Mouse (Mus musculus) limb, embryonic 13.5 days (tissue): ENCODE results near the gene Cops9. TPM values are rescaled to one million over a fixed set of nuclear protein-coding genes. Genes with fewer than 3 reads are reported as not detected.

ENCODE experiments used
- ATAC-seq: fragments of 200-750 bp; cut with Nextera tagmentation; 2 replicates; pipeline ENCODE4 v1.8.0; 2017; ENCODE audit warnings: low read depth, moderate number of reproducible peaks, moderate TSS enrichment; ENCODE audit not compliant: low FRiP score
- H3K27ac ChIP-seq: fragments of 300-500 bp; sonication (generic); 2 replicates; pipeline ENCODE4 v1.5.1; 2015; ENCODE audit warnings: inconsistent platforms, mild to moderate bottlenecking, moderate library complexity
- H3K27me3 ChIP-seq: fragments of 300-500 bp; sonication (generic); 2 replicates; pipeline ENCODE4 v1.6.1; 2015; ENCODE audit warnings: mild to moderate bottlenecking, inconsistent platforms
- H3K36me3 ChIP-seq: fragments of 300-500 bp; sonication (generic); 2 replicates; pipeline ENCODE4 v1.6.1; 2015; ENCODE audit warnings: inconsistent platforms, mild to moderate bottlenecking, moderate library complexity
- H3K4me1 ChIP-seq: fragments of 300-500 bp; sonication (generic); 2 replicates; pipeline ENCODE4 v1.6.1; 2015; ENCODE audit warnings: inconsistent platforms
- H3K4me2 ChIP-seq: fragments of 300-500 bp; sonication (generic); replicated peaks from 2 replicates; pipeline ENCODE4 v1.6.1; 2015; ENCODE audit warnings: inconsistent platforms, mild to moderate bottlenecking, moderate library complexity
- H3K4me3 ChIP-seq: fragments of 300-500 bp; sonication (generic); 2 replicates; pipeline ENCODE4 v1.5.1; 2015; ENCODE audit warnings: moderate library complexity, mild to moderate bottlenecking, inconsistent platforms
- H3K9ac ChIP-seq: fragments of 300-500 bp; sonication (generic); 2 replicates; pipeline ENCODE4 v1.6.1; 2015; ENCODE audit warnings: mild to moderate bottlenecking, inconsistent platforms
- H3K9me3 ChIP-seq: fragments of 300-500 bp; sonication (generic); 2 replicates; pipeline ENCODE4 v1.6.1; 2016; ENCODE audit warnings: inconsistent platforms
- WGBS: fragments of 180-500 bp; shearing (Covaris S2); methylation state at CpG from one replicate; pipeline ENCODE4 v1.1.7; 2015; 5-methylcytosine and 5-hydroxymethylcytosine counted together
- polyA plus RNA-seq: library from polyadenylated mRNA; unstranded; fragments of >200 nt; fragmentation: Nextera tagmentation; extraction: Ambion mirVana; gene quantifications from 2 replicates; pipeline ENCODE4 v1.2.1, GENCODE M21; 2015

The Cops9 gene
- 386 and 414 TPM in 2 replicates for polyA plus RNA-seq

DNA sequence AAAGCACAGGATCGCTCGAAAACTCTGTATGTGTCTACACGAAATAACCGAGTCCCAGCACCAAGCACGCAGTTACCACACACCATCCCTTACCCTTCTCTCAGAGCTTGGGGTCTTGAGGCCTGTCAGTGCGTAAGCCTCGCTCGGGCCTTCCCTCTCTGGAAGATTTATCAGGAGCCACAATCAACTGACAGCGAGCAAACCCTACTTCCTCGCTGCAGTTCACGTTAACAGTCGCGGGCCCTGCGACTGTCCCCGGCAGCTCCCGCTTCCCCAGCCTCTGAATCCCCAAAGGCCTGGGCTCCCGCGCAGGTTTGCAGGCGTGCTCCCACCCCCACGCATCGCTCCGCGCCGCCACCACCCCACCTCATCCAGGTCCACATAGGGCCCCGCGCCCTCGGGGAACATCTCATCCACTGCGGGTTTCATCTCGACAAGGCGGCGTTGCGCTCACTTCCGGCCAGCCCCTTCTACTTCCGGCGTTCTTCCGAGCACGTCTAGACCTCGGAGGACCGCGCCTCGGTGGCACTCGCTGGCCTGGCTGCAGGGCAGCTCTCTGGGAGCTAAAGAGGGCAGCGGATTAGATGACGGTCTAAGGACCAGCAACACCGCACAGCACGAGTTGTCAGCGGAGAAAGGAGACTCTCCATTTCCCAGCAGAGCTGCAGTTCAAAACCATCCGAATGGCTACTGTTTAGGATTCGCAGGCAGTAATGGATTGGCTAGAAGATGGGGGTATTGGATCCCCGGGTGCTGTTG is at the start of gene Cops9:
TSS of gene Cops9 (minus strand) at position 472 of the 759 bp plus-strand sequence.
- 0 out of 2 replicates have a peak, but pooled peaks cover 7% of the 10 kb centered on the region for H3K27me3 ChIP-seq
- H3K9me3 ChIP-seq, result no peaks in the 10 kb centered on the region
- WGBS, result 2% methylated on average over 50 of the region's 50 CpGs
- H3K4me3 ChIP-seq, result peak within 1 kb of the TSS; percentile 92
- peak within 1 kb of the TSS; percentile 96 for H3K9ac ChIP-seq
- H3K36me3 ChIP-seq, result peaks cover 24% of the 10 kb centered on the region
- ATAC-seq, result peak; percentile 92
- peaks cover 21% of the 10 kb centered on the region for H3K4me1 ChIP-seq
- H3K4me2 ChIP-seq, result peak within 1 kb of the TSS; percentile 98
- H3K27ac ChIP-seq, result peak within 1 kb of the TSS; percentile 33; the same call in 1 of the 2 replicates

DNA sequence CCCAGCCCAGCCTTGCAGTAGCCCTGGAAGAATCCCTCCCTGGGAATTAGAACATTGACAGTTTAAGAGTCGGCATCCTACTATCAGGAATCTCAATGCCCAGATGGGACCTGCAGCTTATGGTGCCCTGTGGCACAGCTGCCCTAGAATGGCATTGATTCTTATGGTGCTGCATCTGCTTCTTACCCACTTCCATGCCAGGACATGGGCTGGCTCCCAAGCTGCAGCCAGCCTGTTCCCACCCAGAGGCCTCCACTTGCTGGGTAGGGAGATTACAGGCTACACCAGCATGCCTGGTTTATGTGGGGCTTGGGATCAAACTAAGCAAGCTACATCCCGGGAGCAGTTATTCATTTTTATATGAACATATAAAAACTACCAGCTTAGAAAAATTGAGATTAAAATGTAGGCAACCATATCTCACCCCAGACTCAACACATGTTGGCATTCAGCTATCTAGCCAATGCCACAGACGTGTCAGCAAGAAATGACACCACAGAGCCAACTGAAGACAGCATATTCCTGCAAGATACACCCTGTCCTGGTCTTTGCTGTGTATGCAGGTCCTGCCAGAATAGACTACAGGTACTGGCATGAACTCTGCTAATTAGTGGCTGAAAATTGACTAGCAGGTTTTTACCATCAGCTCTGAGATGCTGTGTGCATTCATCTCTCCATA is 49.5 kb upstream of the Cops9 start:
- H3K27me3 ChIP-seq, result no peaks in the 10 kb centered on the region
- whole genome bisulfite sequencing, result 75% methylated on average over 3 of the region's 3 CpGs

DNA sequence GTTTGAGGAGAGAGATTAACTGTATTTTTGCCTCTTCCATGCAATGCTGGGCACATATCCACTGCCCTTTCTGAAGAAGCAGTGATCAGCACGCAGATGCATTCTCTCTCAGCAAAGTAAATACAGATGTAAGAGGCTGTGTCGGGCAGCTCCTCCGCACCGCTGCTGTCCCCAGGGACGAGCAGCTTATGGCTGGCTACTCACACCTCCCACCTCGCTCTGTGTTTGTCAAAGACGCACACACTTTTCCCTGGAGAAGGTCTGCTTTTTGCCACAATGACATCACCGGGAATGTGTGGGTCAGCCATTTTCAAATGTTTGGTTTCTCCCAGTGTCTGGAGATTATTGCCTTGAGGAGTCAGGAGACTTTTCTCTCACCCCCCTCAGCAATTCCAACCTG is 45.2 kb upstream of the Cops9 start:
- Histone ChIP-seq H3K9ac (no peak overlapping the region), H3K4me1 (peaks cover 15% of the 10 kb centered on the region), H3K36me3 (no peaks in the 10 kb centered on the region), H3K9me3 (no peaks in the 10 kb centered on the region), H3K4me2 (peak overlapping the region; percentile 38), H3K4me3 (no peak overlapping the region), H3K27me3 (no peaks in the 10 kb centered on the region), H3K27ac (no peak overlapping the region)
- no peak for ATAC-seq
- WGBS, result 15% methylated on average over 8 of the region's 8 CpGs

More for the DNA sequence above, 49.5 kb upstream of the Cops9 start:
- Histone ChIP-seq H3K36me3 (no peaks in the 10 kb centered on the region), H3K4me1 (peaks cover 8% of the 10 kb centered on the region), H3K27ac (no peak overlapping the region), H3K9me3 (no peaks in the 10 kb centered on the region), H3K4me2 (no peak overlapping the region), H3K9ac (no peak overlapping the region), H3K4me3 (no peak overlapping the region)
- ATAC-seq, result no peak

DNA sequence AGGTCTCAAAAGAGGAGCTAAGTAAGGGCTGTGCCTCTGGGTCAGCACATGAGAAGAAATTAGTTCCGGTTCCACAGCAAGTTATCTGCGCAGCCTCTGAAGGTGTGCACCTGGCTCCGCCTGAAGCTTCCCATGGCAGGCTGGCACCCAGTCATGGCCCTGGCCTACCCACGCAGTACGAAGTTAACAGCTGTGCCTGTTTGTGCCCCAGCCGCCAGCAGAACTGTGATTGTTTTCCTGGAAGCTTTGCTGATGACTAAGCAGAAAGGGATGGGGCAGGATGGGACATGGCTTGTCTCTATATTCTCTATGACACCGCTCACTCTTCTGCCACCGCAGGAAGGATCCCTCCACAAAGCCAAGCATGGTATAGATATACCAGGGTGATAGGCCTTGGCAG is 41.4 kb upstream of the Cops9 start:
- H3K9ac ChIP-seq, result no peak overlapping the region
- H3K4me1 ChIP-seq, result peaks cover 23% of the 10 kb centered on the region
- no peak overlapping the region for H3K27ac ChIP-seq
- ATAC-seq, result no peak
- H3K27me3 ChIP-seq, result peaks cover 6% of the 10 kb centered on the region
- no peaks in the 10 kb centered on the region for H3K36me3 ChIP-seq
- WGBS, result 93% methylated on average over 8 of the region's 8 CpGs
- no peaks in the 10 kb centered on the region for H3K9me3 ChIP-seq
- H3K4me2 ChIP-seq, result no peak overlapping the region
- H3K4me3 ChIP-seq, result no peak overlapping the region

DNA sequence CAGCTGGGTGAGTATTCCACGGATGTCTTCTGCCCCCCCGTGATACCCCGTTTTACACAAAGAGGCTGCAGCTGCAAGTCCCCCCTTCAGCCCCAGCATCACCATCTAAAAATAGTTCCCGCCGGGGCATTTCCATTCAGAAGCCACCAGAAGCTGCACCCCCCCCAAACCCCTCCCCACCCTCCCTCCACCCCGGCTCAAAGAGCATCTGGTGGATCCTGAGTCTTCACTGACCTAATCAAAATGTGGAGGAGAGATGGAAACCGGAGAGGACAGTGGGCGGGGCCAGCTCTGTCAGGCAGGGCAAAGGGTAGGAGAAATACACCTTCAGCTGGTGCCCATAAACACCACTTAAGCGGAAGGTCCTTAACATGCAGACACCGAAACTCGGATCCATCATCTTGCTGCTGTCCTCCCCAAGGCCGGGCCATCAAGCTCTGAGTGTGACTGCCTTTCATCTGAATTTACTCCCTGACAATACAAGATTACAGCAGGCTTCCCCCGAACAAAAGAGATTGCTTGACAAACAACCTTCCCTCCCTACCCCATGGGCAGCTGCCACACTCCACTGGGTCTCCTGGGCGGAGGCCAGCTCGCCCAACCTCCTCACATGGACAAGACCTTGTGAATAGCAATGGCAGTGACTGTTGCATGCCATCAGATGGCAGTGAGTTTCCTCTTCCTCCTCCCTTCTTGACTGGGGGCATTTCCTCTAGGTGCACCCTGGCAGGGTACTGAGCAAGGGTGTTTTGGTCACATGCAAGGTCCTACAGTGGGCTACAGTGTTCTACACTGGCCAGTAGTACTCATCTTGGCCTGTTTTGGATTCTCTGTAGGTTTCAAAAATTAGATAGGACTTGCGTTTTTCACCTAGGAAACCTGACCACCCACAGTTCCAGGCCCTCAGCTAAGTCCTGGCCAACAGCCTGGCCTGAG is 39.2 kb upstream of the Cops9 start:
- ATAC-seq, result 0 out of 2 replicates have a peak, but pooled peaks have one; percentile 51
- no peak overlapping the region for H3K27ac ChIP-seq
- no peaks in the 10 kb centered on the region for H3K36me3 ChIP-seq
- H3K4me1 ChIP-seq, result peaks cover 12% of the 10 kb centered on the region
- H3K27me3 ChIP-seq, result peaks cover 6% of the 10 kb centered on the region
- no peaks in the 10 kb centered on the region for H3K9me3 ChIP-seq
- H3K4me3 ChIP-seq, result no peak overlapping the region
- H3K4me2 ChIP-seq, result no peak overlapping the region
- no peak overlapping the region for H3K9ac ChIP-seq
- WGBS, result 30% methylated on average over 16 of the region's 16 CpGs

DNA sequence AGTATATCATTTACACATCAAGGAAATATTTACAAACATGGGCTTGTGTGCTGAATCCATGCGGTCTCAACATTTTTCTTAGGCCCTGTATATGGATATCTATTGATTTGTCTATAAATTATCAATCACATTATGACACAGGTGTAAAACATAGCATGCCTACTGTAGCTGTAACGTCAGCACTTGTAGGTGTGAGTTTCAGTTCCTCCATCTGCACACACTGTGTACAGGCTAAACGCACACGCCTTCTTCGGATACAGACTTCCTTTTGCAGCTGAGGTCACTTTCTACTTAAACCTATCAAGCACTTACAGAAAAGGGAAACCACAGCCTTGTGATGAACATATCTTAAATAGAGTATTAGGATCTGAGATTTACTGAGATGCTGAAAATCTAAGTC is 37.0 kb upstream of the Cops9 start:
- ATAC-seq, result no peak
- WGBS, result 83% methylated on average over 5 of the region's 5 CpGs

DNA sequence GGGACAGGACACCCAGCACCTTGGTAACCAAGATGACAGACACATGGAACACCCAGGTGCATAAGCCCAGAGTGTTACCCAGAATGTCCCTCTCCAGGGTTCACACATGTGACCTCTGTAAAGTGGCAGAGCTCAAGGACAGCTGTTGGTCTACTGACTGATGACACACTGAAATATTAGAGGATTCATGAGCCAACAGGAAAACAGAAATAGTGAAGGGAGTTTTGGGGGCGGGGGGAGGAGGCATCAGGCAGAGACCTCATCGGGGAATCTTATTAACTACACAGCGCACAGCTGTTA is 34.8 kb upstream of the Cops9 start:
- no peak overlapping the region for H3K27ac ChIP-seq
- no peak overlapping the region for H3K4me3 ChIP-seq
- H3K36me3 ChIP-seq, result no peaks in the 10 kb centered on the region
- 73% methylated on average over 3 of the region's 3 CpGs for WGBS
- peaks cover 6% of the 10 kb centered on the region for H3K27me3 ChIP-seq
- H3K9ac ChIP-seq, result no peak overlapping the region
- H3K4me1 ChIP-seq, result peaks cover 13% of the 10 kb centered on the region
- H3K9me3 ChIP-seq, result no peaks in the 10 kb centered on the region
- no peak overlapping the region for H3K4me2 ChIP-seq
- no peak for ATAC-seq

More for the DNA sequence above, 37.0 kb upstream of the Cops9 start:
- Histone ChIP-seq H3K9me3 (no peaks in the 10 kb centered on the region), H3K4me2 (no peak overlapping the region), H3K9ac (no peak overlapping the region), H3K36me3 (no peaks in the 10 kb centered on the region), H3K27ac (no peak overlapping the region), H3K4me1 (peaks cover 12% of the 10 kb centered on the region), H3K27me3 (peaks cover 6% of the 10 kb centered on the region), H3K4me3 (no peak overlapping the region)

DNA sequence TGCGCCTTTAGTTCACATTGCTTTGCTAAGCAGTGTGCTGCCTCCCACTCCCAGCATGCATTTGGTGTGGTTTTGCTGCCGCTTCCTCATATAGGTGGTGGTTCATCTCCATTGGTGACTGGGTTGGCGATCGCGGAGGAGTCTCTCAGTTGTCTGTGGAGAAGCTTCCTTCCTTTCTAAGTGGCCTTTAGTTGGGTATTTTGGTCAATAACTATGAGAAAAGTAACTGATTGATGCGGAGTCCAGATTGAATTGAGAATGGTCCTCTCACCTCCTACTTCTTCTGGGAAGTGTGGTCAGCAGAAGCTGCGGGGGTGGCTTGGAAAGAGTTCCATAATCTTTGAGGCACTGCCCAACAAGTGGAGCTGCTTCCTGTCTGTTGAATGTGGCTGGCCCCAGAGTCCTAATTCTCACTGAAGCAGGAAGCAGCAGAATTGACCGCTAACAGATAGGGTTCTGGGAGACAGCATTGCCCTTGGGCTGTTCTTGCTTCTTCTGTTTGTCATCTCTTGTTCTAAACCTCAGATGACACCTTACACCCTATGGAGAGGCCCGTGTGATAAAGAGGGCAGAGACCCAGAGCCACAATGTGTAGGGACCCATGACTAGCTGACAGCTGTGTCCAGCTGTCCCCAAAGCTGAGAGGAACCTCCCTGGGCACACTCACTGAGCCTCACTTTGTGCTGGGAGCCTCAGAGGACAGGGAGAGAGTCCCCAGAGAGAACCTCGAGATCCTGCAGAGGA is 34.3 kb upstream of the Cops9 start:
- no peak for ATAC-seq
- WGBS, result 80% methylated on average over 10 of the region's 10 CpGs
- H3K4me1 ChIP-seq, result peaks cover 13% of the 10 kb centered on the region

DNA sequence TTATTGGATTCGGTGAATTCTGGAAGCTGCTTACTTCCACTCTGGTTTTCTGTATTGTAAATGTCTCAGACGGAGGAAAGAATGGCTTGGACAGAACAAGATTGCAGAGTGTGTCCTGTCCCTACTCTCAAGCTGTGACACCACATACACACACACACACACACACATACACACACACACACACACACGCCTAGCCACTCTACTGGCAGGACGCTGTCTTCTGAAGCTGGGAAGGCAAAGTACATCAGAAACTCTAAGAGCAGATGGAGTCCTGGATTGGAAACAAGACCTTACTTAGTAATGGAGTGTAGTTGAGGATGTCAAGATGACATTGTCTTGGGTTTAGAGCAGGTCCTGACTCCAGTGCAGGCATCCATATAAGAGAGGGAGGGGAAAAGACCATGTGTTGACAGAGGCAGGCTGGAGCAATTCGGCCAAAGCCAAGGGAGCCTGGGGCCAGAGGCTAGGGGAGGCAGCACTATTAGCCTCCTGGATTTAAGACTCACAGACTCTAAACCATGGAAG is 31.5 kb upstream of the Cops9 start:
- H3K4me2 ChIP-seq, result no peak overlapping the region
- no peak overlapping the region for H3K27ac ChIP-seq
- no peak overlapping the region for H3K4me3 ChIP-seq
- H3K4me1 ChIP-seq, result peaks cover 5% of the 10 kb centered on the region
- peaks cover 6% of the 10 kb centered on the region; the same call in 1 of the 2 replicates for H3K9me3 ChIP-seq
- no peak overlapping the region for H3K9ac ChIP-seq
- H3K36me3 ChIP-seq, result no peaks in the 10 kb centered on the region
- 80% methylated on average over 5 of the region's 5 CpGs for WGBS
- H3K27me3 ChIP-seq, result no peaks in the 10 kb centered on the region
- ATAC-seq, result no peak

More for the DNA sequence above, 34.3 kb upstream of the Cops9 start:
- no peak overlapping the region for H3K9ac ChIP-seq
- H3K9me3 ChIP-seq, result no peaks in the 10 kb centered on the region
- peaks cover 6% of the 10 kb centered on the region for H3K27me3 ChIP-seq
- H3K36me3 ChIP-seq, result no peaks in the 10 kb centered on the region
- no peak overlapping the region for H3K4me3 ChIP-seq
- H3K4me2 ChIP-seq, result no peak overlapping the region
- no peak overlapping the region for H3K27ac ChIP-seq

DNA sequence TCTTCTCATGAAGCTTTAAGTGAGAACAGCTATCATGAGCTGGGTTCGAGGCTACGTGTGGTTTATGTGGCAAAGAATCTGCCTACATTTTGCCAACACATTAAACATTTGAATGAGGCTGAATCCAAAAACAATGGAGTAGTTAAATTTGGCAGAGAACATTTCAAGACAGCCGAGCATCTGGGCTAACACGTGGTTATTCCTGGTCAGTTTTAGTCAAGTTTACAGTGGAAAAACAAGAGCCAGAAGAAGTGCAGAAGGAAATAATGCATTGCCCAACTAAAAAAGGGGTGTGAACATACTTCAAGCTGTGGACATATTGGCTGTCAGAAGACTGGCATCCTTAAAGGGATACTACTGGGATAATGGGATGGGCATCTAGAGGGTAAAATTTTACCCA is 29.5 kb upstream of the Cops9 start:
- Histone ChIP-seq H3K27me3 (no peaks in the 10 kb centered on the region), H3K36me3 (no peaks in the 10 kb centered on the region), H3K4me2 (no peak overlapping the region), H3K27ac (no peak overlapping the region), H3K9me3 (peaks cover 6% of the 10 kb centered on the region; the same call in 1 of the 2 replicates), H3K4me3 (no peak overlapping the region), H3K4me1 (peaks cover 5% of the 10 kb centered on the region), H3K9ac (no peak overlapping the region)
- no peak for ATAC-seq
- WGBS, result 83% methylated on average over 4 of the region's 4 CpGs

DNA sequence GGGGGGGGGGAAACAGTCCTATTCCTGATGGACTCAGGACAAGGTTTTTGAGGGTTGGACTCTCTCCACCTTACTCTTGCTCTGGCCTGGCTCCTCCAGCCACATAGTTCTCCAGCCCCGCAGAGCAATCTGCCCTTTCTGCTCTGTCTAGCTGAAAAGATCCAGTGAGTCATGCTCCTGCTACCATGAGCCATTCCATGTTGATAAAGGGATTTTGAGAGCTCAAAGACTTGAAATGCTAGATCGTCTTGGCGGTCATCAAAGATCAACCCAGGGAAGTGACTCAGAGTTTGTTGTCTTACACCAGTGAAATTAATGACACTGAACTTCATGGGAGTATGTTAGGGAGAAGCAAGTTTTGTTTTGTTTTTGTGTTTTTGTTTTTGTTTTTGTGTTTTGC is 27.6 kb upstream of the Cops9 start:
- no peaks in the 10 kb centered on the region for H3K27me3 ChIP-seq

More for the DNA sequence above, 27.6 kb upstream of the Cops9 start:
- no peak for ATAC-seq
- H3K4me1 ChIP-seq, result peaks cover 12% of the 10 kb centered on the region
- H3K9me3 ChIP-seq, result peaks cover 6% of the 10 kb centered on the region; the same call in 1 of the 2 replicates
- H3K4me3 ChIP-seq, result no peak overlapping the region
- no peak overlapping the region for H3K4me2 ChIP-seq
- no peak overlapping the region for H3K9ac ChIP-seq
- 89% methylated on average over 3 of the region's 3 CpGs for WGBS
- no peak overlapping the region for H3K27ac ChIP-seq
- no peaks in the 10 kb centered on the region for H3K36me3 ChIP-seq
